Mouse (Mus musculus) heart, postnatal 0 days (tissue): ENCODE data around the gene Gm20708. TPM values are rescaled to one million over a fixed set of nuclear protein-coding genes. Genes with fewer than 3 reads are reported as not detected.

Experiments used
- ATAC-seq: fragments of 200-750 bp; cut with Nextera tagmentation; 2 replicates; pipeline ENCODE4 v1.8.0; 2017; ENCODE audit warnings: low read depth, moderate number of reproducible peaks, moderate library complexity; ENCODE audit not compliant: insufficient read depth
- DNase-seq: peaks from one replicate; pipeline ENCODE4 v3.0.0-alpha.2; 2016; ENCODE audit warnings: low spot score
- H3K27ac ChIP-seq: fragments of 300-500 bp; sonication (generic); 2 replicates; pipeline ENCODE4 v1.5.1; 2014; ENCODE audit warnings: low read depth, mild to moderate bottlenecking
- H3K27me3 ChIP-seq: fragments of 300-500 bp; sonication (generic); 2 replicates; pipeline ENCODE4 v1.6.1; 2014; ENCODE audit warnings: low read length, mixed read lengths; ENCODE audit not compliant: control insufficient read depth, insufficient read depth
- H3K36me3 ChIP-seq: fragments of 300-500 bp; sonication (generic); replicated peaks from 2 replicates; pipeline ENCODE4 v1.6.1; 2014; ENCODE audit warnings: low read length, mixed read lengths; ENCODE audit not compliant: control insufficient read depth, insufficient read depth
- H3K4me1 ChIP-seq: fragments of 300-500 bp; sonication (generic); 2 replicates; pipeline ENCODE4 v1.6.1; 2014; ENCODE audit warnings: antibody characterized with exemption; ENCODE audit not compliant: control insufficient read depth, insufficient read depth
- H3K4me2 ChIP-seq: fragments of 300-500 bp; sonication (generic); 2 replicates; pipeline ENCODE4 v1.6.1; 2014; ENCODE audit warnings: low read depth, mild to moderate bottlenecking, low read length, moderate library complexity
- H3K4me3 ChIP-seq: fragments of 300-500 bp; sonication (generic); 2 replicates; pipeline ENCODE4 v1.5.1; 2014; ENCODE audit warnings: low read depth, low read length
- H3K9ac ChIP-seq: fragments of 300-500 bp; sonication (generic); replicated peaks from 2 replicates; pipeline ENCODE4 v1.6.1; 2014; ENCODE audit warnings: low read depth, low read length, mixed read lengths
- H3K9me3 ChIP-seq: fragments of 300-500 bp; sonication (generic); replicated peaks from 2 replicates; pipeline ENCODE4 v1.6.1; 2016; ENCODE audit warnings: low read length; ENCODE audit not compliant: control insufficient read depth
- CTCF ChIP-seq: IDR thresholded peaks from 2 replicates; pipeline ENCODE4 v1.5.1; 2016; ENCODE audit warnings: antibody characterized with exemption, control low read depth, low read depth
- EP300 ChIP-seq: IDR thresholded peaks from 2 replicates; pipeline ENCODE4 v1.6.1; 2016; ENCODE audit warnings: antibody characterized with exemption, low read depth
- WGBS: fragments of 180-500 bp; shearing (Covaris S2); extraction: QIAGEN DNeasy Blood & Tissue Kit; methylation state at CpG from one replicate; pipeline ENCODE4 v1.1.7; 2014; 5-methylcytosine and 5-hydroxymethylcytosine counted together
- polyA plus RNA-seq: library from polyadenylated mRNA; unstranded; fragments of >200 nt; fragmentation: Nextera tagmentation; extraction: Ambion mirVana; gene quantifications from 2 replicates; pipeline ENCODE4 v1.2.1, GENCODE M21; 2015
- total RNA-seq: library from RNA; depleted of rRNA; stranded (reverse); fragments of >200 nt; gene quantifications from 2 replicates; pipeline ENCODE4 v1.2.3, GENCODE M21; 2014; ENCODE audit warnings: low replicate concordance

The Gm20708 gene
- total and polyA plus RNA-seq, 2 experiments from 2014 or later, result 0.68 to 2.6 TPM

DNA sequence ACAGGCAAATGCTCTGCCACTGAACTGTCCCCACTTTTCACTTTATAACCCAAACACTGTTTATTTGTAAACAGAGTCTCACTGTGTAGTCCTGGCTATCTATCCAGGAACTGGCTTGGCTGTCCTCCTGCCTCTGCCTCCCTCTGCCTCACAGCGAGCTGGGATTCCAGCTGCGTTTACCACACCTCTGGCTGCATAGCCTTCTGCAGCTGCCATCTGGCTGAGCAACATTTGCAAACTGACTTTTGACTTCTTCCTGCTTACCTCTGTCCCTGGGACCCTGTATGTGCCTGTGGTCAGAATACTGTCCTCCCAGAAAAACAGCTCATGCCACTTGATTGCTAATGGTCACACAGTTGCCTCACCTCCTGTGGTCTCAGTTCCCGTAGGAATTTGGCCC is 17.9 kb downstream of the Gm20708 start:
- H3K27me3 ChIP-seq, result no peaks in the 10 kb centered on the region
- no peaks in the 10 kb centered on the region for H3K9me3 ChIP-seq
- H3K36me3 ChIP-seq, result 0 out of 2 replicates have a peak, but pooled peaks cover under 1% of the 10 kb centered on the region
- H3K9ac ChIP-seq, result 0 out of 2 replicates have a peak overlapping the region, but pooled peaks have one; percentile 27
- WGBS, result 34% methylated on average over 3 of the region's 3 CpGs
- H3K27ac ChIP-seq, result peak overlapping the region; percentile 91; the same call in 1 of the 2 replicates
- ATAC-seq (no peak), DNase-seq (no peak)
- H3K4me1 ChIP-seq, result peaks cover 80% of the 10 kb centered on the region
- no peak for TF ChIP-seq CTCF
- TF ChIP-seq EP300, result no peak
- H3K4me2 ChIP-seq, result peak overlapping the region; percentile 74
- H3K4me3 ChIP-seq, result no peak overlapping the region

DNA sequence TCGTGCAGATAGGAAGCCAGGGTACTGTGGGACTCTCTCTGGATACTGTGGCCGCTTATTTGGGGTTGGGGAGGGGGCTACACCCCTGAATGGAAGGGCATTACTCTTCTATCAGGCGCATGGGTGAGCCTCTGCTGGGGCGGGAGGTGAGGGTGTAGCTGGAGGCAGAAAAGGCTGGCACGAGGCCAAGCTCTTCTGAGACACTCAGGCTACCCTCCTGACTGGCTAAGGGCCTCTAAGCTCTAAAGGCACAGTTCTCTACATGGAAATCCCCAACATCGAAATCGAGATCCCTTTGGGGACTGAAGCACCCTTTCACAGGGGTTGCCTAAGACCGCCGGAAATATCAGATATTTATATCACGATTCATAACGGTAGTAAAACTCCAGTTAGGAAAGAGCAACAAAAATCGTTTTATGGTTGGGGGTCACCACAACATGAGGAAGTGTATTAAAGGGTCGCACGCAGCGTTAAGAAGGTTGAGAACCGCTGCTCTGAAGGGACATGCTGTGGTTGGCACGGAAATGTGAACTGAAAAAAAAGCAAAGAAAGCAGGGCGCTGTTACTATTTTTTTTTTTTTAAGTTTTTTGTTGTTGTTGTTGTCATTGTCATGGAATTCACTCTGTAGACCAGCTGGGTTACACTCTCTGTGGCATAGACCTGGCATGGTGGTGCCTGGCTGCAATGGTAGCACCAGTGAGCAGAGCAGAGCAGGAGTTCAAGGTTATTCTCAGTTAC is 18.9 kb downstream of the Gm20708 start:
- Histone ChIP-seq H3K36me3 (no peaks in the 10 kb centered on the region), H3K4me2 (peak overlapping the region; percentile 74), H3K27me3 (no peaks in the 10 kb centered on the region), H3K4me3 (peak overlapping the region; percentile 9; the same call in 1 of the 2 replicates), H3K9ac (peak overlapping the region; percentile 27; the same call in 1 of the 2 replicates), H3K27ac (peak overlapping the region; percentile 91), H3K4me1 (peaks cover 71% of the 10 kb centered on the region), H3K9me3 (no peaks in the 10 kb centered on the region)
- peak; percentile 75 for DNase-seq
- TF ChIP-seq CTCF (no peak), EP300 (no peak)
- 30% methylated on average over 18 of the region's 18 CpGs for WGBS
- no peak; the same call in 1 of the 2 replicates for ATAC-seq

DNA sequence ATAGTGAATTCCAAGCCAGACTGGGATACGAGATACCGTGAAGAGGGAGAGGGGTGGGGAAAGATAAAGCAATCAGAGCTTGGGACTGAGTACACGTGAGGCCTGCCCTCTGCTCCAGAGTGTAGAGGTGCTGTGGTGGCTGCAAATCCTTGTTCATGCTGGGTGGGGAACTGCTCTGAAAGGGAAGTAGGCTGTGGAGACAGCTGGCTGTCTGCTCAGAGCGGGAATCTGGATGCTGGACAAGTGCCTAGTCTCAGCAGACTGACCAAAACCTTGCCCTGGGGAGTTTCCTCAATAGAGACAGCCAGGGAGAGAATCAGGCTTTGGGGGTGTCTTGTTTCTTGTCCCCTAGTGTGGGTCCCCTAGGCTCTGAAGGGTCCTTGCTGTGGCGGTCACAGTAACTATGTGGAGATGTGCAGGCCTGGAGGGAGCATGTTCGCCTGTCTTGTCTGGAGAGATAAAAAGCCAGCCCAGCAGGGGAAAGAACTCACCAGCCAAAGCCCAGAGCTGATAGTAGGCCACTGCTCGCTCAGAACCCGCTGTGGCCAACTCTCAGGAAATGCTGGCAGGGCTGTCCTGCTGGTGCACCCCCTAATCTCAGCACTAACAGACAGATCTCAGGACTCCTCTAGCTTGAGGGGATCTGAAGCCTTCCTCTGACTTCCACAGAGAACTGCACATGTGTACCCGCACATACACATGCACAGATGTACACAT is 19.6 kb downstream of the Gm20708 start:
- Histone ChIP-seq H3K4me3 (no peak overlapping the region), H3K4me1 (peaks cover 66% of the 10 kb centered on the region), H3K27me3 (no peaks in the 10 kb centered on the region), H3K9me3 (no peaks in the 10 kb centered on the region), H3K4me2 (no peak overlapping the region; the same call in 1 of the 2 replicates), H3K36me3 (no peaks in the 10 kb centered on the region), H3K9ac (0 out of 2 replicates have a peak overlapping the region, but pooled peaks have one; percentile 17), H3K27ac (peak overlapping the region; percentile 91)
- WGBS, result 10% methylated on average over 9 of the region's 9 CpGs
- TF ChIP-seq CTCF (no peak), EP300 (no peak)
- ATAC-seq, result peak; percentile 22
- peak; percentile 62 for DNase-seq

DNA sequence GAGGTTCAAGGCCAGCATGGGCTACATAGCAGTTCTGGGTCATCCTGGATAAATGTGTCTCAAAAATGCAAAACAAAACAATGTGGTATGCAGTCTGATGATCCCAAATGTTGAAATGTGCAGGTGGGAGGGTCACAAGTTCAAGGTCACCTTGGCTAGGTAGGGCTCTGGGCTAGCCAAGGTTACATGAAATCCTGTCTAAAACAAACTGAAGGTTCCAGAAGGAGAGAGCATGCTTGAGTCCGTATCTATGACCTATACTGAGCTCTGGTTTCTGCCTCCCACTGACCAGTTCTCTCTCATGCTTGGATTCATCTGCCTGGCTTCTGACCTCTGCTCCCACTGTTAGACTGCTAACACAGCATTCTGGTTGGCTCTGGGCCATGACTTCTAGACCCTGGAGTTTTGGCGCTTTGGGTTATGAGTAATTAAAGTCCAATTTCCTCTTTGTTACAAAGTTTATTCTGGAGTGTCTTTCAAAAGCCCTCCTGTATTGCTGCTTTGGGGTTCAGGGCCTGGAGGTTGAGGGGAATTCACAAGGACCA is 20.3 kb downstream of the Gm20708 start:
- DNase-seq (no peak), ATAC-seq (no peak)
- 37% methylated on average over 2 of the region's 2 CpGs for WGBS
- TF ChIP-seq CTCF, result no peak
- TF ChIP-seq EP300, result no peak
- H3K4me1 ChIP-seq, result peaks cover 62% of the 10 kb centered on the region
- no peaks in the 10 kb centered on the region for H3K27me3 ChIP-seq
- no peaks in the 10 kb centered on the region for H3K36me3 ChIP-seq
- H3K9ac ChIP-seq, result 0 out of 2 replicates have a peak overlapping the region, but pooled peaks have one; percentile 21
- H3K9me3 ChIP-seq, result no peaks in the 10 kb centered on the region
- no peak overlapping the region for H3K4me3 ChIP-seq
- peak overlapping the region; percentile 91 for H3K27ac ChIP-seq
- no peak overlapping the region for H3K4me2 ChIP-seq

DNA sequence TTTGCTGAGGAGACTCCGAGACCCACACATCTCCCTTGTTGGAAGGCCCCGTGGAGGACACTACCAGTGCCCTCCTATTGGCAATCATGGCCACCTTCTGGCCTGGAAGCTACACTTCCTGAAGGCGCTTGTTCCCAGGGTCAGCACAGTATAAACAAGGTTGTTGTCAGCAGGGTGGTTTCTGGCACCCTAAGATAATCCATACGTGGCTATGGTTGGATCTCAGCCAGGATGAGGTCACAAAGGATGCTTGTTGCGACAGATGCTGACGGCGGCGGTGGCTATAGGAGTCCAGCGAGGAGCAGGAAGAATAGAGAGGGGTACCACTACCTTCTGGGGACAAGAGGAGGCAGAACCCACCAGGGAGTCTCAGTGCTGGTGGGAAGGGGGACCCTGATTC is 20.9 kb downstream of the Gm20708 start:
- H3K9ac ChIP-seq, result 0 out of 2 replicates have a peak overlapping the region, but pooled peaks have one; percentile 21
- H3K27ac ChIP-seq, result peak overlapping the region; percentile 91
- 47% methylated on average over 9 of the region's 9 CpGs for WGBS
- H3K9me3 ChIP-seq, result no peaks in the 10 kb centered on the region
- no peaks in the 10 kb centered on the region for H3K36me3 ChIP-seq
- TF ChIP-seq EP300, result no peak
- TF ChIP-seq CTCF, result no peak
- H3K4me3 ChIP-seq, result no peak overlapping the region
- no peak overlapping the region for H3K4me2 ChIP-seq
- no peak for ATAC-seq
- peaks cover 55% of the 10 kb centered on the region for H3K4me1 ChIP-seq
- no peak for DNase-seq
- H3K27me3 ChIP-seq, result no peaks in the 10 kb centered on the region
